Mouse (Mus musculus) left cerebral cortex, adult 2 months (tissue): Measurements from ENCODE around the gene A630023A22Rik. TPM values are rescaled to one million over a fixed set of nuclear protein-coding genes. Genes with fewer than 3 reads are reported as not detected.

Source experiments
- DNase-seq, 2 experiments: peaks; one replicate each; pipeline ENCODE4 v3.0.0; 2021 to 2022; ENCODE audit warnings: low spot score in 2 of 2, mixed read lengths in 1 of 2; ENCODE audit errors: extremely low spot score in 1 of 2
- H3K27ac ChIP-seq: fragments of 200-600 bp; 2 replicates; pipeline ENCODE4 v1.8.1; 2022
- H3K4me3 ChIP-seq: fragments of 200-600 bp; 2 replicates; pipeline ENCODE4 v1.8.1; 2022
- CTCF ChIP-seq: fragments of 200-600 bp; IDR thresholded peaks from 2 replicates; pipeline ENCODE4 v1.8.1; 2022; ENCODE audit warnings: antibody characterized with exemption, mild to moderate bottlenecking, moderate library complexity
- intact Hi-C: fragments of 180-260 bp; cut with DNase I; formaldehyde crosslinking; loops from one replicate; pipeline ENCODE4 v1.15.1; 2025
- total RNA-seq, 2 experiments: library from RNA; stranded (reverse); gene quantifications; 2 replicates each; pipeline ENCODE4 v1.2.3; 2021

Gene A630023A22Rik
- total RNA-seq, 2 experiments from 2014 or later = not detected

- TF ChIP-seq CTCF = no peak
- Histone ChIP-seq H3K4me3 (no peak overlapping the region), H3K27ac (no peak overlapping the region)
- DNase-seq = no peak
- intact Hi-C loops = no loop called here
Measured at GRCm38 (mm10) chr14:34114311-34114710, 11.8 kb upstream of the A630023A22Rik start.

- Histone ChIP-seq H3K4me3 (no peak overlapping the region), H3K27ac (no peak overlapping the region)
- no peak for TF ChIP-seq CTCF
- intact Hi-C loops = no loop called here
- DNase-seq = no peak
Measured at GRCm38 (mm10) chr14:34107594-34107993, 5.0 kb upstream of the A630023A22Rik start.

GRCm38 (mm10) chr14:34106389-34107062 lies 4.0 kb upstream of the A630023A22Rik start:
- no peak overlapping the region for H3K27ac ChIP-seq
- H3K4me3 ChIP-seq = no peak overlapping the region
- intact Hi-C loops = no loop called here
- DNase-seq = peak in 1 of 2 experiments; percentile 16
- TF ChIP-seq CTCF = peak; percentile 56

- TF ChIP-seq CTCF = peak; percentile 62
- intact Hi-C loops = loop anchor here (1.0 kb wide), 1 partner anchor 25 kb away; no protein-coding TSS in a partner anchor
- DNase-seq = peak; percentile 43 to 45
- Histone ChIP-seq H3K4me3 (no peak overlapping the region), H3K27ac (no peak overlapping the region)
Measured at GRCm38 (mm10) chr14:34104892-34105291, 2.3 kb upstream of the A630023A22Rik start.

GRCm38 (mm10) chr14:34103855-34104254 lies 1.3 kb upstream of the A630023A22Rik start:
- no peak for TF ChIP-seq CTCF
- intact Hi-C loops = no loop called here
- Histone ChIP-seq H3K4me3 (no peak overlapping the region), H3K27ac (no peak overlapping the region)
- no peak for DNase-seq

GRCm38 (mm10) chr14:34096161-34096560 lies 6.4 kb downstream of the A630023A22Rik start:
- no peak for TF ChIP-seq CTCF
- intact Hi-C loops = no loop called here
- no peak for DNase-seq
- Histone ChIP-seq H3K4me3 (no peak overlapping the region), H3K27ac (no peak overlapping the region)

GRCm38 (mm10) chr14:34092856-34093255 lies 9.7 kb downstream of the A630023A22Rik start:
- no peak for DNase-seq
- no peak for TF ChIP-seq CTCF
- intact Hi-C loops = no loop called here
- Histone ChIP-seq H3K4me3 (no peak overlapping the region), H3K27ac (no peak overlapping the region)

- H3K4me3 ChIP-seq = no peak overlapping the region
- no peak for DNase-seq
- TF ChIP-seq CTCF = no peak
- H3K27ac ChIP-seq = no peak overlapping the region
- intact Hi-C loops = no loop called here
Measured at GRCm38 (mm10) chr14:34091475-34091874, 11.1 kb downstream of the A630023A22Rik start.

- Histone ChIP-seq H3K27ac (no peak overlapping the region), H3K4me3 (no peak overlapping the region)
- no peak for TF ChIP-seq CTCF
- intact Hi-C loops = loop anchor here (10.0 kb wide), 1 partner anchor 685 kb away; no protein-coding TSS in a partner anchor
- no peak for DNase-seq
Measured at GRCm38 (mm10) chr14:34089796-34090195, 12.8 kb downstream of the A630023A22Rik start.

GRCm38 (mm10) chr14:34087856-34088398 lies 14.6 kb downstream of the A630023A22Rik start:
- Histone ChIP-seq H3K4me3 (no peak overlapping the region), H3K27ac (no peak overlapping the region)
- intact Hi-C loops = loop anchor here (10.0 kb wide), 1 partner anchor 687 kb away; no protein-coding TSS in a partner anchor
- no peak for TF ChIP-seq CTCF
- no peak for DNase-seq

- no peak overlapping the region for H3K27ac ChIP-seq
- no peak for TF ChIP-seq CTCF
- no peak overlapping the region for H3K4me3 ChIP-seq
- intact Hi-C loops = loop anchor here (10.0 kb wide), 1 partner anchor 688 kb away; no protein-coding TSS in a partner anchor
- no peak for DNase-seq
Measured at GRCm38 (mm10) chr14:34086806-34087205, 15.7 kb downstream of the A630023A22Rik start.

GRCm38 (mm10) chr14:34085731-34086130 lies 16.8 kb downstream of the A630023A22Rik start, which contains the start of gene Anxa8:
Gene Anxa8 (plus strand): TSS chr14:34085981.
- no peak for TF ChIP-seq CTCF
- DNase-seq = no peak
- Histone ChIP-seq H3K4me3 (no peak within 1 kb of the TSS), H3K27ac (no peak within 1 kb of the TSS)
- intact Hi-C loops = loop anchor here (10.0 kb wide), 1 partner anchor 689 kb away; no protein-coding TSS in a partner anchor
